Mouse (Mus musculus) CD4-positive naive resting alpha-beta T cell, adult 76 days (primary cell): ENCODE measurements around the gene Csgalnact2. TPM values are rescaled to one million over a fixed set of nuclear protein-coding genes. Genes with fewer than 3 reads are reported as not detected.

Experiments
- total RNA-seq: library from RNA; stranded (reverse); gene quantifications from one replicate; pipeline ENCODE4 v1.2.4, GENCODE M21; 2023

Gene Csgalnact2
- 16.3 TPM for total RNA-seq

GRCm38 (mm10) chr6:118138731-118139709, at the start of gene Csgalnact2:
Gene Csgalnact2, minus strand, starts transcription at chr6:118139140.

Other genes with a start within 250 kb of the Csgalnact2 start
- 756 TPM for gene Hnrnpf, start 238.8 kb downstream of the Csgalnact2 start, total RNA-seq
- not detected for gene Fxyd4, start 201.4 kb downstream of the Csgalnact2 start, total RNA-seq
- 0.38 TPM for gene Rasgef1a, start 127.7 kb downstream of the Csgalnact2 start, total RNA-seq
- 0.15 TPM for gene Ret, start 58.6 kb upstream of the Csgalnact2 start, total RNA-seq